Mouse (Mus musculus): ENCODE results near the gene Olfr629. TPM values are rescaled to one million over a fixed set of nuclear protein-coding genes. Genes with fewer than 3 reads are reported as not detected.

The Olfr629 gene
- polyA plus RNA-seq, 1 experiment = not detected

GRCm38 (mm10) chr7:103699469-103699868, 45.3 kb downstream of the Olfr629 start:
- peak; percentile 13 for DNase-seq (ENCODE audit: low read depth)

More at GRCm38 (mm10) chr7:103699469-103699868, 45.3 kb downstream of the Olfr629 start:
- TF ChIP-seq POLR2A (IDR thresholded peaks at IDR 0.05; ENCODE audit: borderline replicate concordance, extremely low read depth, insufficient read depth, insufficient read length, poor library complexity, severe bottlenecking) (no peak), CTCF (IDR thresholded peaks at IDR 0.05; ENCODE audit: borderline replicate concordance, extremely low read depth, insufficient read depth, insufficient read length) (no peak)

Other genes starting within 250 kb of the Olfr629 start
- not detected in 2 replicates for gene Olfr609, start 246.9 kb downstream of the Olfr629 start, polyA plus RNA-seq (2012; rRNA removed)
- not detected in 2 replicates for gene Olfr610, start 232.8 kb downstream of the Olfr629 start, polyA plus RNA-seq (2012; rRNA removed)
- not detected in 2 replicates for gene Olfr611, start 224.1 kb downstream of the Olfr629 start, polyA plus RNA-seq (2012; rRNA removed)
- not detected in 2 replicates for gene Olfr612, start 202.2 kb downstream of the Olfr629 start, polyA plus RNA-seq (2012; rRNA removed)
- gene Olfr613, start 196.9 kb downstream of the Olfr629 start, polyA plus RNA-seq (2012; rRNA removed) = not detected in 2 replicates
- not detected in 2 replicates for gene Olfr615, start 188.9 kb downstream of the Olfr629 start, polyA plus RNA-seq (2012; rRNA removed)
- not detected in 2 replicates for gene Olfr616, start 175.8 kb downstream of the Olfr629 start, polyA plus RNA-seq (2012; rRNA removed)
- not detected in 2 replicates for gene Olfr617, start 171.9 kb downstream of the Olfr629 start, polyA plus RNA-seq (2012; rRNA removed)
- gene Olfr618, start 154.8 kb downstream of the Olfr629 start, polyA plus RNA-seq (2012; rRNA removed) = 0.05 TPM in 1 of 2 replicates, not detected in the other
- gene Olfr619, start 144.4 kb downstream of the Olfr629 start, polyA plus RNA-seq (2012; rRNA removed) = not detected in 2 replicates
- gene Olfr620, start 132.4 kb downstream of the Olfr629 start, polyA plus RNA-seq (2012; rRNA removed) = not detected in 2 replicates
- gene Olfr622, start 102.2 kb downstream of the Olfr629 start, polyA plus RNA-seq (2012; rRNA removed) = not detected in 2 replicates
- gene Olfr623, start 81.2 kb downstream of the Olfr629 start, polyA plus RNA-seq (2012; rRNA removed) = not detected in 2 replicates
- 0.01 TPM in 1 of 2 replicates, not detected in the other for gene Olfr624, start 73.8 kb downstream of the Olfr629 start, polyA plus RNA-seq (2012; rRNA removed)
- gene Olfr625-ps1, start 62.2 kb downstream of the Olfr629 start, polyA plus RNA-seq (2012; rRNA removed) = not detected in 2 replicates
- gene Olfr243, start 30.3 kb downstream of the Olfr629 start, polyA plus RNA-seq (2012; rRNA removed) = not detected in 2 replicates
- gene Olfr628, start 14.6 kb downstream of the Olfr629 start, polyA plus RNA-seq (2012; rRNA removed) = not detected in 2 replicates
- not detected in 2 replicates for gene Olfr630, start 12.4 kb upstream of the Olfr629 start, polyA plus RNA-seq (2012; rRNA removed)
- not detected in 2 replicates for gene Olfr69, start 26.7 kb upstream of the Olfr629 start, polyA plus RNA-seq (2012; rRNA removed)
- gene Olfr68, start 34.8 kb upstream of the Olfr629 start, polyA plus RNA-seq (2012; rRNA removed) = not detected in 2 replicates
- not detected in 2 replicates for gene Olfr67, start 46.9 kb upstream of the Olfr629 start, polyA plus RNA-seq (2012; rRNA removed)
- gene Hbb-bt, start 69.1 kb upstream of the Olfr629 start, polyA plus RNA-seq (2012; rRNA removed) = 1,200 and 1,643 TPM in 2 replicates
- gene Hbb-bs, start 83.2 kb upstream of the Olfr629 start, polyA plus RNA-seq (2012; rRNA removed) = 4,622 and 5,050 TPM in 2 replicates
- gene Hbb-bh2, start 95.6 kb upstream of the Olfr629 start, polyA plus RNA-seq (2012; rRNA removed) = not detected in 2 replicates
- 4.5 and 6.0 TPM in 2 replicates for gene Hbb-bh1, start 98.2 kb upstream of the Olfr629 start, polyA plus RNA-seq (2012; rRNA removed)
- gene Hbb-y, start 108.3 kb upstream of the Olfr629 start, polyA plus RNA-seq (2012; rRNA removed) = 331 and 571 TPM in 2 replicates
- gene Olfr66, start 141.3 kb upstream of the Olfr629 start, polyA plus RNA-seq (2012; rRNA removed) = not detected in 2 replicates
- gene Olfr64, start 149.5 kb upstream of the Olfr629 start, polyA plus RNA-seq (2012; rRNA removed) = not detected in 2 replicates
- not detected in 2 replicates for gene Olfr65, start 158.5 kb upstream of the Olfr629 start, polyA plus RNA-seq (2012; rRNA removed)
- gene Olfr631, start 183.9 kb upstream of the Olfr629 start, polyA plus RNA-seq (2012; rRNA removed) = not detected in 2 replicates
- gene Olfr632, start 189.4 kb upstream of the Olfr629 start, polyA plus RNA-seq (2012; rRNA removed) = not detected in 2 replicates
- not detected in 2 replicates for gene Olfr633, start 199.5 kb upstream of the Olfr629 start, polyA plus RNA-seq (2012; rRNA removed)
- gene Olfr635, start 226.2 kb upstream of the Olfr629 start, polyA plus RNA-seq (2012; rRNA removed) = not detected in 2 replicates

All from brain, embryonic 14.5 days (tissue).